Mouse (Mus musculus) liver, postnatal 0 days (tissue): ENCODE data around the gene Lrmp.

Experiments used
- CTCF ChIP-seq: sonication (generic); IDR thresholded peaks from 2 replicates; pipeline ENCODE4 v1.5.1; 2016; ENCODE audit warnings: antibody characterized with exemption, low read depth
- EP300 ChIP-seq: IDR thresholded peaks from 2 replicates; pipeline ENCODE4 v1.6.1; 2016; ENCODE audit warnings: antibody characterized with exemption, low read depth, mild to moderate bottlenecking

DNA sequence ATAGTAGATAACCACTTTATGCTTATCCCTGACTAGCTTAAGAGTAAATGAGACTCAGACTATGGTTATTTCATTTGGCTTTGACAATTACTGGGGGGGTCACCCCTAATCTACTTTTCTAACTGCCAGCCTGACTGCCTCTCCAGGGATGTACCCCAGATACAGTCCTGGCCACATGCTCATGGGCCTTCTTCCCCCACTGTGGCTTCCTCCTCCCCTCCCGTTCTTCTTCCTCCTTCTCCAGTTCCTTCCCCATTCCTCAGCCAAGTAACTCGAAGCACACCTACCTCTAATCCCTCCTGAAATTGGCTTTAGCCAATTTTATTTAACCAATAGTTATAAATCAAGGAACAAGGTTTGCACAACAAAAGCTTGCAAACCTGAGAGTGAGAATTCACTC lies 45.5 kb upstream of the Lrmp start:
- TF ChIP-seq CTCF = no peak
- no peak for TF ChIP-seq EP300
